Mouse (Mus musculus): Measurements from ENCODE around the gene Ccdc171.
"Not testable (repeated sequence)": the region's sequence is repeated elsewhere in the genome, so short reads cannot be mapped to it uniquely, and the experiment has no call there.

GRCm38 (mm10) chr4:83568145-83568544 lies 42.8 kb downstream of the Ccdc171 start:
- TF ChIP-seq CTCF (IDR thresholded peaks at IDR 0.05; ENCODE audit: control insufficient read depth, insufficient read depth, low read length); POLR2A (IDR thresholded peaks at IDR 0.05; ENCODE audit: borderline replicate concordance, control insufficient read depth, low read depth, low read length): not testable (repeated sequence)
